Mouse (Mus musculus) natural killer cell, adult 2 months (primary cell): ENCODE measurements around the gene Cldn6.

Source experiments
- DNase-seq, 2 experiments: peaks; one replicate each; pipeline ENCODE4 v3.0.0; 2022; ENCODE audit warnings: low spot score in 2 of 2

Gene Cldn6

GRCm38 (mm10) chr17:23679127-23679835 lies at the start of gene Cldn6:
TSS of gene Cldn6 (plus strand) at chr17:23679249.
- DNase-seq = no peak

DNA sequence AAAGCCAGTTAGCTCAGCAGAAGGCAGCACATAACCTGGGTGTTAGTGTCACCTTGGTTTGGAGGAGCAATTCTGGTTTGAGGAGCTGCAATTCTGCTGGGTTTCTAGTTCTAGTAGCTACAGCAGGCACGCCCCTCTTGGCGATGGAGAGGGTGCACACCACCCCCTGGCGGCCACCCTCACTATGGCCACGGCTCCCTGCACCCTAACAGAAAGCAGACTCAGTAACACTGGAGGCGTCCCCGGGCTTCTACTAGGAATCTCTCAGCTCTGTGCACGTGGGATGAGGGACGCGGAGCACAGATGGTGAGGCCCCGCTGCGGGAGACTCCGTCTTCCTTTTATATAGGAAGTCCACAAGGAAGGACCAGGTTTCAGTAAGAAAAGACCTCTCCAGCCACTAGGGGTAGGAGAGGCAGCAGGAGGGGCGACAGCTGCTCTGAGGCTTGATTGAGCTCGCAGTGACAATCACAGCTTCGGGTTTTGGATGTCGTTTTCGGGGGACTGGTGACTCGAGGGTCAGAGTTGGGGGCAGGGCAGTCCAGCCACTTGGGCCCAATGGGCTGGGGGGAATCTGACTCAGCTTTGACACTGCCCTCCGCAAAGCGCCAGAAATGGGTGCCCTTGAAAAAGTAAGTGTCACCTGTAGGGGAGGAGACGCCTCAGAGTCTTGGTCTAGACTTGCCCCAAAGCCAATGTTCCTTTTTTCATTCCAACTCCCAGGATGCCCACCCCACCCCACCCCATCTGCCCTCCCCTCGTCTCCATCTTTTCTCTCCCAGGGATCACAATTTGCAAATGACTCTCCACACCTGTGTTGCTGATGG lies 48.6 kb upstream of the Cldn6 start:
- peak; percentile 61 to 79 for DNase-seq

DNA sequence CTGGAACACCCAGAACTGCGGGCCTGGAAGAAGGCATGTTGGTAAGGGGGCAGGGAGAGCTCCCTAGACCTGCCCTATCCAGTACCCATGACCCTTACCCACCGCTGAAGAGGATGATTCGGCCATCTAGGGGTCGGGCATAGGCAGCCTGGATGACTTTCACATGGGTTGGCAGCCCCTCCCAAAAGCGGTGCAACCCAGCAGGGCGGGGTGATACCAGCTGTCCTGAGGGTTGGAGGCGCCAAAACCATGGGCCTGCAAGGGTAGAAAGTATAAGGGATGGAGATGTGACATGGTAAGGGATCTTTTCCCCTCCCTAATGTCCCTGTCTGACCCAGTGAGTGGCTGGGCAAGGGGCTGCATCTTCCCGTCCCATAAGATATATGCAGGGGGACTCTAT lies 47.8 kb upstream of the Cldn6 start:
- no peak for DNase-seq

DNA sequence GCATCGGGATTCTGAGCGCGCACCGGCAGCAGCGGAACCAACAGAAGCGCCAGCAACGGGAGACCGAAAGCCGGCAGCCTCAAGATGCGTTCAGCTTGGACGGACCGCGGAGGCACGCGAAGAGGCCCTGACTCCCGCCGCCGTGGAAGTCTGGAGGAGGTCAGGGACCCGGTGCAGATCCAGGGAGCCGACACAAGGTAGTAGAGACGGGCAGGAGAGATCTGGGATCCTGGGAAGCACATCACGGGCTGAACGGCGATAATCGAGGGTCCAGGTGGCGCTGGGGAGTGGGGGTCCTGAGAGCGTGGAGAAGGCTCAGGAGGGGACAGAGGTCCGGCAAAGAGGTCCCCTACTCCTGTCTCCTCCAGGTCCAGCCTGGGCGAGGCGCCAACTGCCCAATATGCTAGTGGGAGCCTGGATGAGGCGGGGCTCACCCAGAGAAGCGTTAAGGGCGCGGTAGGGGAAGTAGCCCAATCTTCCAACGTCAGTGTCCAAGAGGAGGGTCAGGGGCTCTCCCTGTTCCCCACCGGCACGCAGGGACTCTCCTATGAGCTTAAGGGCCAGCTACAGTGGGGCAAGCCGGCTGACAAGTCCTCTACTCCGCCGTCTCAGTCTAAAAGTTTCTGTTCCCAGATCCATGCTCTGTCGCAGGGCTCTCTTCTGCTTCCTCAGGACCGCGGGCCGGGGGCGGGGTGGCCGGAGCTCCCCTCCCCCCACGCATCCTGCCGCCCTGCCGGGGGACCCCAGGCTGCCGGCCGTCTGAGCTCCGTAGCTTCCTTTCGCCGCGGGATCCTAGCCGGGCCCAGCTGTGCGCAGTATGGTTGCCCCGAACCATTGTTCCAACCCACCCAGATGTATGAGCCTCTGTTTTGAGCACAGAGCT lies 34.2 kb upstream of the Cldn6 start, which contains the start of gene Mmp25:
Gene Mmp25 (minus strand): TSS at position 665 of the 883 bp plus-strand sequence.
- DNase-seq = no peak

DNA sequence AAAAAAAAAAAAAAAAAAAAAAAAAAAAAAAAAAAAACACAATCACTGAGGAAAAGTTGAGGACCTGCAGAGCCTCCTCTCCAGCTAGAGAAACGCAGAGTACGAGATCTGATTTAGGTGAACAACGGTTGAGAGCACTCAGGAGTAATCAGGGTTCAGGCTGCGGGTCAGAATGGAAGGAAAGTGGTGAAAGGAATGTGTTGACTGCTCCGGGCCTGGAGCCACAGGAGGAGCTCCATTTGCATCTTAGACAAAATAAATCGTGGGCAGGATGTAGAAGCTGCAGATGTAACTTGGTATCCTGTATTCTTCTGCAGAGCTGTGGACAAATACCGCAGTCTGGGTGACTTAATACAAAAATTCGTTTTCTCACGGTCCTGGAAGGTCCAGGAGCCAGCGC lies 33.2 kb upstream of the Cldn6 start:
- no peak for DNase-seq

DNA sequence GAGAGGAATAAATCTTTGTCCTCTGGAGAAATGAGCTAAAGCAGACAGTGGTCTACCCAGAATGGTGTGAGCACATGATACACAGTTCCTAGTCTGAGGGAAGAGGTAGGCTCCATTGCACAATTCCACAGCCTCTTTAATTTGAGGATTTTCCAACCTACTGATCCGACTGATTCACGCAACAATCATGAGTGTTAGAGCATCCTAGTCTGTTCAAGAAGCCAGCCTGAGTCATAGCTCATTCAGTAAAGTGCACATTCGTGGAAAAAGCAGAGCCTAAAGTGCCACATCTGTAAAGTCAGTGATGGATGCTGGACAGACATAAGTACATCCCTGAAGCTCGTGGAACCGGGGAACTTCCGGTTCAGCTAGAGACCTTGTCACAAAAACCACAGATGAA lies 27.7 kb upstream of the Cldn6 start:
- no peak for DNase-seq

- no peak for DNase-seq
Measured at GRCm38 (mm10) chr17:23653324-23653723, 25.7 kb upstream of the Cldn6 start.

- DNase-seq = no peak
Measured at GRCm38 (mm10) chr17:23654001-23654400, 25.0 kb upstream of the Cldn6 start.

- DNase-seq = no peak
Measured at GRCm38 (mm10) chr17:23654410-23654809, 24.6 kb upstream of the Cldn6 start.

DNA sequence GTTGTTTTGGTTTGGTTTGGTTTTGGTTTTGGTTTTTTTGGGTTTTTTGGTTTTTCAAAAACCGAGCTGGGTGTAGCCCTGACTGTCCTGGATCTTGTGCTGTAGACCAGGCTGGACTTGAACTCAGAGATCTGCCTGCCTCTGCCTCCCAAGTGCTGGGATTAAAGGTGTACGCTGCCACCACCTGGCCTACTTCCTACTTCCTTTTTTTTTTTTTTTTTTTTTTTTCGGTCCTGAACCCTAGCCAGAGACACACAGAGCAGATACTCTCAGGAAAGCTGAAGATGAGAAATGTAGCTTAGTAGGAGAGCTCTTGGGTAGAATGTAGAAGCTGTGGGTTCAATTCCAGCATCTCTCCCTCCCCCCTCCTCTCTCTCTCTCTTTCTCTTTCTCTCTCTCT lies 20.6 kb upstream of the Cldn6 start:
- DNase-seq = no peak

GRCm38 (mm10) chr17:23660117-23660875 lies 18.8 kb upstream of the Cldn6 start, which contains the start of gene Bicdl2:
TSS of gene Bicdl2 (plus strand) at chr17:23660506.
- peak; percentile 24 to 61 for DNase-seq

- no peak for DNase-seq
Measured at GRCm38 (mm10) chr17:23660876-23661200, 18.2 kb upstream of the Cldn6 start.

DNA sequence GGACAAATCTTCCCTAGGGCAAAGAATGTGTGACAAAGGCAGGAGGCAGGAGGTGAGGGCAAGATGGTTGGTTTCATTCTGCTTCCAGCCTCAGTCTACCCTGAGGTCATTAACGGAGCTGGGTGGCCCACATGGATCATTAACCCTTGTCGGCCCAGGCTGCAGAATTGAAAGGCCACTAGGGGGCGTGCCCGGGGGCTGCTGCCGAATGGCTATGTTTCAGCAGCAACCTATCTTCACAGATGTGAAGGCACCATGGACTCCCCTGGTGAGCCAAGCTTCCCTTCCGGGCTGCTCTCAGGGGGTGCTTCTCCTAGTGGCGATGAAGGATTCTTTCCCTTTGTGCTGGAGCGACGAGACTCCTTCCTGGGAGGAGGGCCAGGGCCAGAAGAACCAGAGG lies 17.5 kb upstream of the Cldn6 start:
- DNase-seq = peak in 1 of 2 experiments; percentile 33

DNA sequence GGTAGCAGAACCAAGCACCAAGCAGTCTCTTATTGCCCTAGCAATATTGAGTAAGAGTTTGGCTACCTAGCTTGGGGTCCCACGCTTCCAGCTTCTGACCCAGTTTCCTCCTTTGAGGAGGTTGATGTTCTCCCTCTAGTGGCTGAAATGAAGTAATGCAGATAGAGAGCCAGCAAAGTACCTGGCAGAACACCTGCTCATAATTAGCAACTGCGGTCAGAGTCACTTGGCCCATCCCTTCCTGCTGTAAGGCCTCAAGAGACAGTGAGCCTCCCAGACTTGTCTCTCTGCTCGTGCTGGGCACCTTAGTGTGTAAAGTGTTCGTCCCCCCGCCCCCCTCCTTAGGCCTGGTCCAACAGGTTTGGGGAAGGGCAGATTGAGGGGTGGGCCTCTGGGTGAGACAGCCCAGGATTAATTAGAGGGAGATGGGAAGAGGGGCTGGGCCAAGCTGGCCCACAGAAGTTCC lies 14.5 kb upstream of the Cldn6 start:
- peak in 1 of 2 experiments; percentile 35 for DNase-seq

- no peak for DNase-seq
Measured at GRCm38 (mm10) chr17:23665511-23665910, 13.5 kb upstream of the Cldn6 start.

DNA sequence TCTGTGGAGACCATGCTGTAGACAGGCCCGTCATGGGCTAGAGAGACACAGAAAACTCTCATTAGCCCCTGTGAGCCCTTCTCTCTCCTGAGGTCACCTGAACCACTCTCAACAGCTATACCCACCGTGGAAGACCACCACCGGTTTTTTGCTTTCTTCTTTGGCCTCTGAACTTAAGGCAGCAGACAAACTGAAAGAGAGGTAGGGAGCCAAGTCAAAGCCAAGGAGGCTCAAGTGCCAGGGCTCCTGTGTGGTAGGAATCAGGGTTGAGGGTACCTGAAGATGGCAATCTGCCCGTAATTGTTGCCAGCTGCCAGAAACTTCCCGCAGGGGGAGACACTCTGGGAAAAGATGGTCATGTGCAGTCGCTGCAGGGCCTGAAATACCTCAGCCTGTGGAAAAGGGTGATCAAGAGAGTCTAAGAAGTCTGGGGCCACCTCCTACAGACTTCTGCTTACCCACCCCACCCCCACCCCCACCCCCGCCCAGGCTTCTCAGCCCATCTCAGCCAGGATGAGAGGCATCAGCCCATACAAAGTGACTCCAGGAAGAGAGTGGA lies 8.5 kb upstream of the Cldn6 start:
- DNase-seq = no peak

GRCm38 (mm10) chr17:23671519-23671918 lies 7.5 kb upstream of the Cldn6 start:
- DNase-seq = no peak

- DNase-seq = no peak
Measured at GRCm38 (mm10) chr17:23672761-23673160, 6.3 kb upstream of the Cldn6 start.

DNA sequence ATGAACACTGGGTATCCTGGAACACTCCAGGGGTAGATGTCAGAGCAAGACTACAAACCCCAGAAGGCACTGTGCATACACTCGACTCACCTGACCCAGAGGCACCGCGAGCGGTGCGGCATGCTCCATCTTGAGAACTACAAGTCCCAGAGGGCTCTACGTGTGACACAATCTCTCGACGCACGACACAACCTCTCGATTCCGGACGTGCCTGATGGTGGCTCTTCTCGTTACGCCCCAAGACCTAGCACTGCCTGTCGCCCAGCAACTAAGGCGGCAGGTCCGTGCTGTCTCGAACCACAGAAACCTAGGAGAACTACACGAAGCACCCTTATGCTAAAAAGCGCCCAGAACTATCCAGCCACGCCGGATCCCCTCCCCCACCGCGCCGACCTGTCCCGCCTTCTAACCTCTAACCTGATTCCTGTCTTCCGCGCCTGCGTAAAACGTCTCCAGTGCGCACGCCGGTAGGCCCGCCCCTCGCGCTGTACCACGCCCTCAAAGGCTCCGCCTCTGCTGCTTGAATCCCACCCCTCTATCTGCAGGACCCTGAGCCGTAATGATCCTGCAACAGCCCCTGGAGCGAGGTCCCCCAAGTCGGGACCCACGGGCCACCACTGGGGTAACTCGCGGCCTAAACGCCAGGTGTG lies 5.5 kb upstream of the Cldn6 start, which contains the start of the genes Hcfc1r1 and Thoc6:
Gene Hcfc1r1 (plus strand): TSS at position 173 of the 650 bp plus-strand sequence.
Gene Thoc6 (minus strand): TSS at position 459 of the 650 bp plus-strand sequence.
- peak; percentile 88 to 91 for DNase-seq
